Mouse (Mus musculus) limb, embryonic 12.5 days (tissue): ENCODE data around the gene Rab5a. TPM values are rescaled to one million over a fixed set of nuclear protein-coding genes. Genes with fewer than 3 reads are reported as not detected.

ENCODE experiments used
- ATAC-seq: fragments of 200-750 bp; cut with Nextera tagmentation; 2 replicates; pipeline ENCODE4 v1.8.0; 2017; ENCODE audit warnings: low read depth, moderate TSS enrichment; ENCODE audit not compliant: insufficient number of reproducible peaks, insufficient read depth, low FRiP score, low TSS enrichment
- H3K27ac ChIP-seq: fragments of 300-500 bp; sonication (generic); 2 replicates; pipeline ENCODE4 v1.5.1; 2016; ENCODE audit warnings: mild to moderate bottlenecking, moderate library complexity
- H3K27me3 ChIP-seq: fragments of 300-500 bp; sonication (generic); 2 replicates; pipeline ENCODE4 v1.6.1; 2016; ENCODE audit warnings: mild to moderate bottlenecking, moderate library complexity
- H3K36me3 ChIP-seq: fragments of 300-500 bp; sonication (generic); 2 replicates; pipeline ENCODE4 v1.6.1; 2016; ENCODE audit warnings: mild to moderate bottlenecking, moderate library complexity
- H3K4me1 ChIP-seq: fragments of 300-500 bp; sonication (generic); replicated peaks from 2 replicates; pipeline ENCODE4 v1.6.1; 2016
- H3K4me2 ChIP-seq: fragments of 300-500 bp; sonication (generic); 2 replicates; pipeline ENCODE4 v1.6.1; 2016; ENCODE audit warnings: mild to moderate bottlenecking, moderate library complexity
- H3K4me3 ChIP-seq: fragments of 300-500 bp; sonication (generic); replicated peaks from 2 replicates; pipeline ENCODE4 v1.5.1; 2016; ENCODE audit warnings: mild to moderate bottlenecking
- H3K9ac ChIP-seq: fragments of 300-500 bp; sonication (generic); replicated peaks from 2 replicates; pipeline ENCODE4 v1.6.1; 2016; ENCODE audit warnings: mild to moderate bottlenecking, moderate library complexity
- H3K9me3 ChIP-seq: fragments of 300-500 bp; sonication (generic); 2 replicates; pipeline ENCODE4 v1.6.1; 2016; ENCODE audit warnings: mild to moderate bottlenecking, moderate library complexity
- WGBS: fragments of 180-500 bp; shearing (Covaris S2); methylation state at CpG from one replicate; pipeline ENCODE4 v1.1.7; 2016; 5-methylcytosine and 5-hydroxymethylcytosine counted together
- polyA plus RNA-seq: library from polyadenylated mRNA; unstranded; fragments of >200 nt; fragmentation: Nextera tagmentation; extraction: Ambion mirVana; gene quantifications from 2 replicates; pipeline ENCODE4 v1.2.1, GENCODE M21; 2016

Rab5a gene
- polyA plus RNA-seq, 1 experiment from 2014 or later: 84.8 TPM

DNA sequence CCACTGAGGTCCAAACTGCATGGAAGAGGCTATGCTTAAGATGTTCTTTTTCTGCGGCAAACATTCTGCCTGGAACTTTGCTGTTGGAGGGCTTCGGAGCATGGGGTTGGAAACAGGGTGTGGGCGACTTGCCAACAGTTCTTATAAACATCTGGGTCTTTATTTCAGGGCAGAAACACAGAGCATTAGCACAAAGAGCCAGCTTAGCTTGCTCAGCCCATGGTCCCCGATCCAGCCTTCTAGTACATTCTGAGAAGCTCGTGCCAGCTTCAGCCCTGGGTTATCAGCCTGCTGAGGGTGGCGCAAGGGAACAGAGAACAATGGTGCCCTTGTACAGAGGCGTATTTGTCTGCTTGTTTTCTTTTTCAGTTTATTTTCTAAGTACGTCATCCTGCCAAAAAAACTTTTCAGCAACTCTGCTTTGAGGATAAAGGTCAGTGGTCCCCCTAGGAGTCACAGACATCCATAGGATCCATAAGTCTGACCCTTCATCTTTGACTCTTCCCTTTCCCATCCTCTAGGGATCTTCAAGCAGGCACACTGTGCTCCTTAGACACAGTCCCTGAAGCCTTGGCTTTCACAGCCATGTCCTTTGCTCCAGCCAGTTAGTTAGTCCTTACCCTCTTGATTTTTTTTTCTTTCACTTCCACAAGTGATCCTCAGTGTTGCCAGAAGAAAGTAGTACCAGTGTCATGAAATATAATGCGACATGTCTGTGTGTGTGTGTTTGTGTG lies 64.7 kb downstream of the Rab5a start:
- Histone ChIP-seq H3K9ac (no peak overlapping the region), H3K4me1 (no peaks in the 10 kb centered on the region; the same call in 1 of the 2 replicates), H3K9me3 (no peaks in the 10 kb centered on the region), H3K4me2 (no peak overlapping the region), H3K4me3 (no peak overlapping the region), H3K36me3 (no peaks in the 10 kb centered on the region), H3K27ac (peak overlapping the region; percentile 62), H3K27me3 (no peaks in the 10 kb centered on the region)
- 73% methylated on average over 9 of the region's 9 CpGs for WGBS
- 0 out of 2 replicates have a peak, but pooled peaks have one; percentile 37 for ATAC-seq

- Histone ChIP-seq H3K9ac (no peak overlapping the region), H3K4me3 (no peak overlapping the region), H3K36me3 (no peaks in the 10 kb centered on the region), H3K27ac (no peak overlapping the region), H3K27me3 (no peaks in the 10 kb centered on the region), H3K9me3 (no peaks in the 10 kb centered on the region), H3K4me2 (no peak overlapping the region), H3K4me1 (no peaks in the 10 kb centered on the region)
- 82% methylated on average over 8 of the region's 8 CpGs for WGBS
- ATAC-seq: no peak
Measured at GRCm38 (mm10) chr17:53551306-53552299, 72.6 kb downstream of the Rab5a start.

- H3K27me3 ChIP-seq: no peaks in the 10 kb centered on the region
- no peak overlapping the region for H3K9ac ChIP-seq
- H3K4me3 ChIP-seq: no peak overlapping the region
- no peaks in the 10 kb centered on the region for H3K36me3 ChIP-seq
- no peak for ATAC-seq
- 69% methylated on average over 4 of the region's 4 CpGs for WGBS
- no peak overlapping the region for H3K4me2 ChIP-seq
- no peak overlapping the region for H3K27ac ChIP-seq
- H3K9me3 ChIP-seq: no peaks in the 10 kb centered on the region
- H3K4me1 ChIP-seq: no peaks in the 10 kb centered on the region
Measured at GRCm38 (mm10) chr17:53554088-53554487, 75.1 kb downstream of the Rab5a start.

DNA sequence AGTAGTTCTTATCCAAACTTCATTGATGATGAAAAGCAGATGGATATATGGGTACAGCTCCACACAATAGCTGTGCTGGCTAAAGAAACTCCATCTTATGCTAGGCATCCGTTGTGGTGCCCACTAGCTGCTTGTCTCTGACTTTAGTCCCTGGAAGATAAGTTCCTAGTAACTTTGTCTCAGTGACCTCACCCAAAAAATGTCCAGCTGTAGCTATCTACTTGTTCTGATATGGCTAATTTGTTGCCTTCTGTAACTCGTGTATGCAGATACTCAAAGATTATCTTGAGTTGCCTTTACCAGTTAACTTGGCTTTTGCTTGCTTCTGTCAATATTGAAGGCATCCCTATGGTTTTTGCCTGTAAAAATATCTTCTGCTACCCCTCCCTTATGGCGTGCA lies 75.8 kb downstream of the Rab5a start:
- Histone ChIP-seq H3K27ac (no peak overlapping the region), H3K9me3 (no peaks in the 10 kb centered on the region), H3K4me2 (no peak overlapping the region), H3K4me1 (no peaks in the 10 kb centered on the region), H3K27me3 (no peaks in the 10 kb centered on the region), H3K36me3 (no peaks in the 10 kb centered on the region), H3K9ac (no peak overlapping the region), H3K4me3 (no peak overlapping the region)
- 79% methylated on average over 3 of the region's 3 CpGs for WGBS
- no peak for ATAC-seq

Other genes starting within 250 kb of the Rab5a start
- gene Efhb, start 15.9 kb upstream of the Rab5a start, polyA plus RNA-seq: 0.26 and 0.28 TPM in 2 replicates
- 0.26 and 0.33 TPM in 2 replicates for gene Pp2d1, start 60.2 kb downstream of the Rab5a start, polyA plus RNA-seq
- 2.3 and 2.7 TPM in 2 replicates for gene Kat2b, start 87.6 kb downstream of the Rab5a start, polyA plus RNA-seq
- 43.2 and 43.5 TPM in 2 replicates for gene Sgo1, start 210.1 kb downstream of the Rab5a start, polyA plus RNA-seq